Mouse (Mus musculus) embryonic facial prominence, embryonic 14.5 days (tissue): Measurements from ENCODE around the gene Zbtb44. TPM values are rescaled to one million over a fixed set of nuclear protein-coding genes. Genes with fewer than 3 reads are reported as not detected.

Experiments
- ATAC-seq: fragments of 200-750 bp; cut with Nextera tagmentation; 2 replicates; pipeline ENCODE4 v1.8.0; 2017; ENCODE audit warnings: low read depth, moderate number of reproducible peaks, moderate TSS enrichment
- DNase-seq: peaks from one replicate; pipeline ENCODE4 v3.0.0-alpha.2; 2015; ENCODE audit warnings: low spot score
- H3K27ac ChIP-seq: fragments of 300-500 bp; sonication (generic); replicated peaks from 2 replicates; pipeline ENCODE4 v1.5.1; 2014; ENCODE audit warnings: low read depth, mild to moderate bottlenecking, low read length, moderate library complexity
- H3K27me3 ChIP-seq: fragments of 300-500 bp; sonication (generic); replicated peaks from 2 replicates; pipeline ENCODE4 v1.6.1; 2014; ENCODE audit warnings: low read length; ENCODE audit not compliant: control insufficient read depth, insufficient read depth
- H3K36me3 ChIP-seq: fragments of 300-500 bp; sonication (generic); 2 replicates; pipeline ENCODE4 v1.6.1; 2014; ENCODE audit warnings: low read length, mixed read lengths; ENCODE audit not compliant: control insufficient read depth, insufficient read depth
- H3K4me1 ChIP-seq: fragments of 300-500 bp; sonication (generic); 2 replicates; pipeline ENCODE4 v1.6.1; 2014; ENCODE audit warnings: antibody characterized with exemption, low read length; ENCODE audit not compliant: control insufficient read depth, insufficient read depth
- H3K4me2 ChIP-seq: fragments of 300-500 bp; sonication (generic); 2 replicates; pipeline ENCODE4 v1.6.1; 2014; ENCODE audit warnings: low read depth, mild to moderate bottlenecking, low read length, moderate library complexity, mixed read lengths
- H3K4me3 ChIP-seq: fragments of 300-500 bp; sonication (generic); 2 replicates; pipeline ENCODE4 v1.5.1; 2014; ENCODE audit warnings: low read depth, mild to moderate bottlenecking, low read length
- H3K9ac ChIP-seq: fragments of 300-500 bp; sonication (generic); 2 replicates; pipeline ENCODE4 v1.6.1; 2014; ENCODE audit warnings: low read depth, mild to moderate bottlenecking, low read length, moderate library complexity, mixed read lengths
- H3K9me3 ChIP-seq: fragments of 300-500 bp; sonication (generic); 2 replicates; pipeline ENCODE4 v1.6.1; 2016; ENCODE audit warnings: low read length; ENCODE audit not compliant: control insufficient read depth
- WGBS: fragments of 180-500 bp; shearing (Covaris S2); extraction: QIAGEN DNeasy Blood & Tissue Kit; methylation state at CpG from one replicate; pipeline ENCODE4 v1.1.7; 2014; 5-methylcytosine and 5-hydroxymethylcytosine counted together
- polyA plus RNA-seq: library from polyadenylated mRNA; unstranded; fragments of >200 nt; fragmentation: Nextera tagmentation; extraction: Ambion mirVana; gene quantifications from 2 replicates; pipeline ENCODE4 v1.2.1, GENCODE M21; 2014

The Zbtb44 gene
- polyA plus RNA-seq, 1 experiment from 2014 or later, result 5.9 TPM

GRCm38 (mm10) chr9:31115586-31115985, 85.1 kb downstream of the Zbtb44 start:
- DNase-seq (no peak), ATAC-seq (no peak)
- H3K4me1 ChIP-seq, result 0 out of 2 replicates have a peak, but pooled peaks cover 13% of the 10 kb centered on the region
- H3K9ac ChIP-seq, result no peak overlapping the region
- H3K4me3 ChIP-seq, result no peak overlapping the region
- H3K27me3 ChIP-seq, result no peaks in the 10 kb centered on the region
- no peak overlapping the region for H3K4me2 ChIP-seq
- no peak overlapping the region for H3K27ac ChIP-seq
- no peaks in the 10 kb centered on the region for H3K9me3 ChIP-seq
- no peaks in the 10 kb centered on the region for H3K36me3 ChIP-seq

GRCm38 (mm10) chr9:31117088-31117487, 86.6 kb downstream of the Zbtb44 start:
- Histone ChIP-seq H3K9ac (no peak overlapping the region), H3K36me3 (no peaks in the 10 kb centered on the region), H3K9me3 (no peaks in the 10 kb centered on the region), H3K4me3 (no peak overlapping the region), H3K4me2 (no peak overlapping the region), H3K27me3 (no peaks in the 10 kb centered on the region), H3K4me1 (0 out of 2 replicates have a peak, but pooled peaks cover 14% of the 10 kb centered on the region), H3K27ac (no peak overlapping the region)
- ATAC-seq (peak; percentile 3; the same call in 1 of the 2 replicates), DNase-seq (no peak)
- 89% methylated on average over 11 of the region's 11 CpGs for WGBS

DNA sequence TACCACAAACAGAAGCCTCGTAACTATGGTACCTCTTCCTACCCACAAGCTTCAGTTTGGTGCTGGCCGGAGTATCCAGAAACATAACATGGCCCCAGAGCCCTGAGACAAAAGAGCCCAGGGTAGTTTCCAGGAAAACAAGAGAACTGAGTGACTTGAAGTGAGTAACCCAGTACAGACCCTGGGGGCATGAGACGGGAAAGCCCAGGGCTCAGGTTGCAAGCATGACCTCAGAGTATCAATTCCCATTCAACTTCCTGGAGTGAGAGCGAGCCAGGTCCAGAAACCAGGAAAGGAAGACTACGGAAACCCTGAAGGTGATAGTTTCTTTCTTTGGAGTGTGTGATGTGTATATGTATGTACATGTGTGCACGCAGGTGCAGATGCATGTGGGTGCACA, 87.0 kb downstream of the Zbtb44 start:
- no peaks in the 10 kb centered on the region for H3K9me3 ChIP-seq
- no peak for DNase-seq
- ATAC-seq, result peak; percentile 60; the same call in 1 of the 2 replicates

DNA sequence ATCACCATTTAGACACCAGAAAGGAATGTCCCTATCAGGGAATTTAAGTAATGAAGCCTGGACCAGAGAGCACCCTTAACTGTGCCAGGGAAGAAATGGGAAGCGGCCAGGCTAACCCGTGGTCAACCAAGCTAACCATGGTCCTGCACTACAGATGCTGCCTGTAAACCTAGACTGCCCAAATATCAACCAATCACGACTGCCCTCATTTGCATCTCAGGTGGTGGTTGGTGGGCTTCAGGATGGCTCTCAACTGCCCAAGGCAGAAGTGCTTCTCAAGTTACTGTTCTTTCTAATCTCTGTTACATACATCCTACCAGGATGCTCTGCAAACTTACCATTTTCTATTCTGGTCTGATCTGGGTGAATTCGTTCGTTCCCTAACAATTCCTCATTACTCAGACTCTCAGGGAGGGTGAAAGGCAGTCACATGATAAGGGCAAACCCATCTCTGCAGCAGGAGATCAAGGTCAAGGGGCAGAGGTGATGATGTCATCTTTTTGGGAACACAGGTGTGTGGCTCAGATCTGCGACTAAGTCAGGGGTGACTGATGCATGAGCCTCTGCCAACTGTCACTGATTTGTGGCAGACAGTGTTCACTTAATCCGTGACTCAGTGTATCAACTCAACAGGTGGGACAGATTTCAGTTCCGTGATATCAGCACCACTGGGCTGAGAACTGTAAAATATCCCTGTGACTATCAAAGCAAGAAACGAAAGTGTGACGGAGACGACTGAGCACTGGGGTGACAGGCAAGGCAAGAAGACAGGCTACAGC, 88.3 kb downstream of the Zbtb44 start:
- H3K4me3 ChIP-seq, result no peak overlapping the region
- H3K9ac ChIP-seq, result no peak overlapping the region
- WGBS, result 29% methylated on average over 11 of the region's 11 CpGs
- no peaks in the 10 kb centered on the region for H3K9me3 ChIP-seq
- peak; percentile 87 for ATAC-seq
- no peaks in the 10 kb centered on the region for H3K36me3 ChIP-seq
- H3K27me3 ChIP-seq, result no peaks in the 10 kb centered on the region
- H3K27ac ChIP-seq, result no peak overlapping the region
- no peak overlapping the region for H3K4me2 ChIP-seq
- H3K4me1 ChIP-seq, result 0 out of 2 replicates have a peak, but pooled peaks cover 14% of the 10 kb centered on the region
- peak; percentile 87 for DNase-seq

More for the DNA sequence above, 87.0 kb downstream of the Zbtb44 start:
- H3K4me3 ChIP-seq, result no peak overlapping the region
- no peaks in the 10 kb centered on the region for H3K27me3 ChIP-seq
- WGBS, result 56% methylated on average over 6 of the region's 6 CpGs
- H3K36me3 ChIP-seq, result no peaks in the 10 kb centered on the region
- H3K9ac ChIP-seq, result no peak overlapping the region
- H3K4me2 ChIP-seq, result no peak overlapping the region
- H3K4me1 ChIP-seq, result 0 out of 2 replicates have a peak, but pooled peaks cover 14% of the 10 kb centered on the region
- H3K27ac ChIP-seq, result no peak overlapping the region

DNA sequence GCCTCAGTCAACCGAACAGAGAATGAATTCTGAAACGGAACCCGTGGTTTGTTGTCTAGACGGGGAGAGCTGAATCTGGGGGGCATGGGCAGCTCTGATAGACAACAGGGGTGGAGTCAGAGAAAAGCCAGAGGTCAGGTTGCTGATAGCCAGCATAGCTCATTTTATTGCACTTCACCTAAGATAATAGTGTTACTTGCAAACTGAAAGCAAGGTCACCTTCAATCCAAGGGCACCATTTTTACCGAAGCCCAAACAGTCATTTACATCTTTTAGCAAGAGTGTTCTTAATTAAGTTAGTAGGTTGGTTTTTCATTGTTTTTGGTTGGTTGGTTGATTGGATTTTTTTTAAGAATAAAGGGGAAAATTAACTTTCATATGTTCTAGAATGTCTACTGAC, 89.0 kb downstream of the Zbtb44 start:
- no peaks in the 10 kb centered on the region for H3K27me3 ChIP-seq
- ATAC-seq, result no peak
- 62% methylated on average over 5 of the region's 5 CpGs for WGBS

DNA sequence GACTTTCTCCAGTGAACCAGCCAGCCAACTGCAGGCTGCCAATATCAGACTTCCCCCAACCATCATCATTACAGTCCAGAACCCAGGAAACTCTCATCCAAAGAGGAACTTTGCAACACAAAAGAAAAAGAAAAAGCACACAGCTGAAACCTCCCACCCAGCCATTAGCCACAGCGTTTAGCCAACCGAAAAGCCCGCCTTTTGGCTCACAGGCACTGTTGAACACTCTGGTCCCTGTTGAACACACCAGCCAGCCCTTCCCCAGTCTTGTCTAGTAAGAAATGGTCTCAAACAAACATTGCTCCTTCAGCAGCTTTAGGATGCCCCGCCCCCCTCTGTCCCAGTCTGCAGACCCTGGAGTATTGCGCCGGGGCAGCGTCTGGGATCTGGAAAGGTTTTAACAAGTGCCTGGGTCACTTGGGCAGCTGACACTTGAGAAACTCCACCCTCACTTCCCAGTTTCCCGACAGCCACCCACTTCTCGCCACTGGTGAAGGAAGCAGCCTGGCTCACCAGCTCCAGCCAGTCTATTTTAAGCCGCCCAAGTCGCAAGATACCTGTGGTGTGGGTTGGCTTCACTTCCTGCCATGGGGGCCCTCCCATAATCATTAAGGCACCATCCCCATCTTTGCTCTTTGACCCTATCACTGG, 89.6 kb downstream of the Zbtb44 start:
- WGBS, result 48% methylated on average over 11 of the region's 11 CpGs
- ATAC-seq, result no peak
- Histone ChIP-seq H3K9ac (no peak overlapping the region), H3K4me3 (no peak overlapping the region), H3K4me2 (no peak overlapping the region), H3K36me3 (no peaks in the 10 kb centered on the region), H3K4me1 (0 out of 2 replicates have a peak, but pooled peaks cover 14% of the 10 kb centered on the region), H3K9me3 (no peaks in the 10 kb centered on the region), H3K27me3 (no peaks in the 10 kb centered on the region), H3K27ac (no peak overlapping the region)
- DNase-seq, result no peak

More for the DNA sequence above, 89.0 kb downstream of the Zbtb44 start:
- Histone ChIP-seq H3K4me1 (0 out of 2 replicates have a peak, but pooled peaks cover 14% of the 10 kb centered on the region), H3K4me2 (no peak overlapping the region), H3K4me3 (no peak overlapping the region), H3K27ac (no peak overlapping the region), H3K9me3 (no peaks in the 10 kb centered on the region), H3K9ac (no peak overlapping the region), H3K36me3 (no peaks in the 10 kb centered on the region)
- no peak for DNase-seq

- H3K4me3 ChIP-seq, result no peak overlapping the region
- H3K9me3 ChIP-seq, result no peaks in the 10 kb centered on the region
- no peak overlapping the region for H3K9ac ChIP-seq
- H3K36me3 ChIP-seq, result no peaks in the 10 kb centered on the region
- 0 out of 2 replicates have a peak, but pooled peaks cover 14% of the 10 kb centered on the region for H3K4me1 ChIP-seq
- H3K27ac ChIP-seq, result no peak overlapping the region
- ATAC-seq (no peak), DNase-seq (no peak)
- no peak overlapping the region for H3K4me2 ChIP-seq
- no peaks in the 10 kb centered on the region for H3K27me3 ChIP-seq
- WGBS, result 61% methylated on average over 4 of the region's 4 CpGs
These were observed 90.1 kb downstream of the Zbtb44 start for GRCm38 (mm10) chr9:31120533-31120915.

DNA sequence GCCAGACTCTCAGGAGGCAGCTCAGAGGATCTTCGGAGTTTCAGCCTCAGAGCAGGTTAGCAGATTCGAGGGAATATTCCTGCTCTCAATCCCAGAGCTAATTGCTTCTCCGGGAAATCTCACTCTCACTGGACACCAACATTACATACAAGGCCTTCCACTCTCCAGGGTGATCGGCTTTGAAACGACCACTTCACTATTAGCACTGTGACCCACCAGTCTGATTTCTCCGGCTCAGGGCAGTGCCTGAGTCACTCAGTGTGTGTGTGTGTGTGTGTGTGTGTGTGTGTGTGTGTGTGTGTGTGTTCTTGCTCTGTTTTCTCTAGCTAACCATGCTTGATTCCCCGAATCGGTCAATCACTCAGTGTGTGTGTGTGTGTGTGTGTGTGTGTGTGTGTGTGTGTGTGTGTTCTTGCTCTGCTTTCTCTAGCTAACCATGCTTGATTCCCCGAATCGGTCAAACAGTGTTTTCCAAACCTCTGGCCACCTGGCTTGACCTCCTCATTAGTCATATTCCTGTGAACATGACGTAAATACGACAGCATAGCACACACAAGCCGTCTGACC, 92.1 kb downstream of the Zbtb44 start:
- H3K27me3 ChIP-seq, result no peaks in the 10 kb centered on the region
- WGBS, result 63% methylated on average over 13 of the region's 13 CpGs
- H3K9me3 ChIP-seq, result no peaks in the 10 kb centered on the region
- H3K4me2 ChIP-seq, result no peak overlapping the region
- H3K36me3 ChIP-seq, result no peaks in the 10 kb centered on the region
- H3K4me1 ChIP-seq, result 0 out of 2 replicates have a peak, but pooled peaks cover 11% of the 10 kb centered on the region
- ATAC-seq (no peak), DNase-seq (no peak)
- no peak overlapping the region for H3K4me3 ChIP-seq
- no peak overlapping the region for H3K9ac ChIP-seq
- no peak overlapping the region for H3K27ac ChIP-seq
